Mouse (Mus musculus) embryonic facial prominence, embryonic 10.5 days (tissue): ENCODE measurements at regions not wholly inside any gene's neighbourhood (a gene's known extent, or its start where the extent isn't known, plus 50 kb on each side); places are given as distances from the start of the nearest gene placed in this dataset.
"Not testable (repeated sequence)": the region's sequence is repeated elsewhere in the genome, so short reads cannot be mapped to it uniquely, and the experiment has no call there.

Experiments used
- DNase-seq: peaks from one replicate; pipeline ENCODE4 v3.0.0-alpha.2; 2017; ENCODE audit warnings: low spot score
- H3K27ac ChIP-seq: fragments of 300-500 bp; sonication (generic); replicated peaks from 2 replicates; pipeline ENCODE4 v1.5.1; 2016; ENCODE audit warnings: mild to moderate bottlenecking
- H3K27me3 ChIP-seq: fragments of 300-500 bp; sonication (generic); replicated peaks from 2 replicates; pipeline ENCODE4 v1.6.1; 2016; ENCODE audit warnings: low read depth, mild to moderate bottlenecking; ENCODE audit not compliant: poor library complexity, severe bottlenecking
- H3K36me3 ChIP-seq: fragments of 300-500 bp; sonication (generic); replicated peaks from 2 replicates; pipeline ENCODE4 v1.6.1; 2016; ENCODE audit warnings: mild to moderate bottlenecking, moderate library complexity
- H3K4me1 ChIP-seq: fragments of 300-500 bp; sonication (generic); 2 replicates; pipeline ENCODE4 v1.6.1; 2016
- H3K4me3 ChIP-seq: fragments of 300-500 bp; sonication (generic); 2 replicates; pipeline ENCODE4 v1.5.1; 2016; ENCODE audit warnings: mild to moderate bottlenecking, moderate library complexity
- H3K9me3 ChIP-seq: fragments of 300-500 bp; sonication (generic); 2 replicates; pipeline ENCODE4 v1.6.1; 2016; ENCODE audit warnings: mild to moderate bottlenecking
- WGBS: fragments of 180-500 bp; shearing (Covaris S2); methylation state at CpG from one replicate; pipeline ENCODE4 v1.1.7; 2016; 5-methylcytosine and 5-hydroxymethylcytosine counted together

DNA sequence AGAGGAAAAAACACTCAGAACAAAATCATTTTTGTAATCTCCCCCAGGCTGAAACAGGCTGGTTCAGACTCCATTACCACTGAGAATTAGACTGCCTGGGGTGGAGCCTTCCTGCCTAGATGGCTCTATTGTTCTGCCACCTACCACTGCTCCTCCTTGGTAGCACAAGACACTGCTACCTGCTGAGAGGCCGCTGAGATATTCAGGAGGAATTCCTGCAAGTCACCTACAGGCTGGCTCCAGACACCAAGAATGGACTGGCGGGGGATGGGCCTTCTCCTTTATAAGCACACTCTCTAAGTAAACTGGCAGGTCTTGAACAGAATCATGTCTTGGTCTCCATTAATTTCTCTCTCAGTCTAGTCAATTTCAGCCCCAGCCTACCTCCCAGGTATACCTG is 3289.4 kb downstream of the Gm37988 start:
- Histone ChIP-seq H3K27ac (no peak overlapping the region), H3K27me3 (no peaks in the 10 kb centered on the region), H3K9me3 (no peaks in the 10 kb centered on the region), H3K36me3 (no peaks in the 10 kb centered on the region), H3K4me1 (no peaks in the 10 kb centered on the region), H3K4me3 (no peak overlapping the region)
- WGBS = 62% methylated on average over 2 of the region's 2 CpGs
- no peak for DNase-seq

DNA sequence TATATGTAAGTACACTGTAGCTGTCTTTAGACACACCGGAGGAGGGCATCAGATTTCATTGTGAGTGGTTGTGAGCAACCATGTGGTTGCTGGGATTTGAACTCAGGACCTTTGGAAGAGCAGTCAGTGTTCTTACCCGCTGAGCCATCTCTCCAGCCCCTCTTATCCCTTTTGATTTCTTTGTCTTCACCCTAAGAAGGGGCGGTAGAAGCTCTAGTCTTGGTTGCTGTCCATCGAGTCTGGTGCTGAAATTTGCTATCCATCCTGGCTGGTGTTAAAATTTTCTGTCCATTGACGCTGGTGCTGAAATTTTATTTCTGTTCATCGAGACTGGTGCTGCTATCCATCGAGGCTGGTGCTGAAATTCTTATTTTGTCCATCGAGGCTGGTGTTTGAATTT is 3290.9 kb upstream of the A830018L16Rik start:
- not testable (repeated sequence) for H3K36me3 ChIP-seq, H3K4me1 ChIP-seq, H3K4me3 ChIP-seq, H3K27me3 ChIP-seq, H3K27ac ChIP-seq
- peak; percentile 80 for DNase-seq
- H3K9me3 ChIP-seq = peaks cover 12% of the 10 kb centered on the region; the same call in 1 of the 2 replicates
- WGBS = 45% methylated on average over 8 of the region's 8 CpGs

DNA sequence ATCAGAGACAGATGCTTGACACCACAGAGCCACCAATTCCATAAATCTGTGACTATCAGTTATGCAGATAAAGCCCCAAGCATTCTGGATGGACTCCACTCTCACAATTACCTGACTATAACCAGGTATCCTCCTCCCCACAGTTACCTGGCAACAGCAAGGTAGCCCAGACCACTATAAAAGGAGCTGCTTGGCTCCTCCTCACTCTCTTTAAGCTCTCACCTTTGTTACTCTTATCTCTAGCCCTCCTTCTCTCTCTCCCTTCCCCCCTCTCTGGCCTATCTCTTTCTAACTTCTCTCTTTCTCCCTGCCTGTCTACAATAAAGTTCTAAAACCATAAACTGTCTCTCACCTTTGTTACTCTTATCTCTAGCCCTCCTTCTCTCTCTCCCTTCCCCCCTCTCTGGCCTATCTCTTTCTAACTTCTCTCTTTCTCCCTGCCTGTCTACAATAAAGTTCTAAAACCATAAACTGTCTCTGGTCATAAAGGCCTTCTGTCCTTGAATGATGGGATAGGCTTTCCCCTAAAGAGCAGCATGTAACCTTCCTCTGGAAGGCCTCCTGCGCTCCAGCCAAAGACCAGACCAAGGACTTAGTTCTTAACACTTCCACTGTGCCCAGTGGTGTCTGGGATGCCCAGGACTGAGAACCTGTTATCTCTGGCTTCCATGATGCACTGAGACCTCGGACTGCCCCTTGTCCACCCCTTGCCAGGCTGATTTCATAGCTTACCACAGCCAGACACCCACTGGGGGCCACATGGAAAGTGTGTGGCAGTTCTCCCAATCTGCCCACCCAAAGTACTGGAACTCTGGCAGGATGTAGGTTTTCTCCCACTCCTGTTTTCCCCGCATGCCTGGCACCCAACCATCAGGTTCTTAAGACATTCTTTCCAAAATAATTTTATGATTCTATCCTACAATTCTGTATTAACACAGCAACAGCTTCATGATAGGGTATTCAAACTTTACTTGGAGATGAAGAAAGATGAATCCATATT is 3279.2 kb upstream of the A830018L16Rik start:
- H3K36me3 ChIP-seq, H3K27me3 ChIP-seq, H3K4me3 ChIP-seq, H3K4me1 ChIP-seq, H3K27ac ChIP-seq, H3K9me3 ChIP-seq, DNase-seq: not testable (repeated sequence)
- 79% methylated on average over 3 of the region's 3 CpGs for WGBS

DNA sequence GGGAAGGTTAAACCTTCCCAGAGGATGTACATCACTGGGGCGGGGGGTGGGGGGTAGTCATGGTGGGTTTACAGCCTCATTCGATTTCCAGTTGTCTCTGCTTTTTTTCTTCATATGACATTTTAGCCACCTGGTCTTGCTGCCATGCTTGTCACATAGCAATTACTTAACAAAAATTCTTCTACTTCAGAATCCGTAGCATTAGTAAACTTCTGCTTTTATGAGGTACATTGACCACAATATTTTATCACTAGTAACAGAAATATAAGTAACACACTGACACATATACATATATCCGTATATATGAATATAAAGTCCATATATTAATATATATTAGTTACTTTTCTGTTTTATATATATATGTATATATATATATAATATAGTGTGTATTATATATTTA is 3271.3 kb upstream of the A830018L16Rik start:
- Histone ChIP-seq H3K27me3 (no peaks in the 10 kb centered on the region), H3K4me1 (no peaks in the 10 kb centered on the region), H3K9me3 (no peaks in the 10 kb centered on the region), H3K27ac (no peak overlapping the region), H3K4me3 (no peak overlapping the region), H3K36me3 (no peaks in the 10 kb centered on the region)
- WGBS = 84% methylated on average over 4 of the region's 4 CpGs
- DNase-seq = no peak

DNA sequence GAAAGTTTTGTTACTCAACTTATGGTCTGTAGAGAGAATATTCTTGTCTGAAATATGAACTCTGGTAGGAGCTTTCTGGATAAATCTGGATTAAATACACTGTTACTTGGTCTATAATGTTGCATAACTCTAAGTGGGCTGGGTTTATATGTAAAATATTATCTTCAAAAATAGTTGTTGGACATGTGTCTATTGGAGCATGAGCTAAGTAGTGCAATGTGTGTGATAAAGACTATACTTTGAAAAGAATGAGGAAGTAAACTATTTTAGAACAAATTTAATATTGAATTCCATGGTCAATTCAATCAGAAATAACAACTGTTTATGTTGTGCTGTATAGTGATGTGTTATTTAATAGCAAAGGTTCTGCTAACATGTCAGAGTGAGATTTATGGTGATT is 3240.7 kb upstream of the A830018L16Rik start:
- H3K9me3 ChIP-seq = peaks cover 3% of the 10 kb centered on the region; the same call in 1 of the 2 replicates
- H3K27ac ChIP-seq = no peak overlapping the region
- H3K27me3 ChIP-seq = no peaks in the 10 kb centered on the region
- no peak overlapping the region for H3K4me3 ChIP-seq
- no peaks in the 10 kb centered on the region for H3K4me1 ChIP-seq
- no peak for DNase-seq
- no peaks in the 10 kb centered on the region for H3K36me3 ChIP-seq
